Mouse (Mus musculus) CD8-positive naive resting alpha-beta T cell, adult 2 months (primary cell): ENCODE results near the gene Olfr1426.
"Not testable (repeated sequence)": the region's sequence is repeated elsewhere in the genome, so short reads cannot be mapped to it uniquely, and the experiment has no call there.

Experiments
- DNase-seq, 2 experiments: peaks; one replicate each; pipeline ENCODE4 v3.0.0; 2022; ENCODE audit warnings: low read depth in 2 of 2, low spot score in 2 of 2

Gene Olfr1426

GRCm38 (mm10) chr19:12091913-12092312 lies at the start of gene Olfr1426:
Olfr1426 (minus strand) TSS chr19:12092013.
- DNase-seq: no peak

DNA sequence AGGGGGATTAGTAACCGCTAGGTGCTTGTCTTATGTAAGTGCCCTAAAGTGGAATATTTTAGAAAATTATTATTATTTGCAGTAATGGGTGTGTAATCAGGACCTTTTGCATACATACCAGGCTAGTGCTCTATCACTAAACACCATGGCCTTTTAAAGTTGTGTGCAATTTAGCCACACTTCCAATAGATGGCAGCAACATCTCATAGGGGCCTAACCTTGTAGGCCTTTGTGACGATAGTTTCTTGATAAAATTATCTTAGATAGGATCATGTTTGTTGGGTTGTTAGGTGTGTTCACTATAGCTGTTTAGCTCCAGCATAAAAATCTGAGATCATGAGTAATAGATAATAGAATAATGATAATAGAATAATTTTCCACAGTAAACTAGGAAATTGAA lies 42.5 kb upstream of the Olfr1426 start:
- DNase-seq: no peak

DNA sequence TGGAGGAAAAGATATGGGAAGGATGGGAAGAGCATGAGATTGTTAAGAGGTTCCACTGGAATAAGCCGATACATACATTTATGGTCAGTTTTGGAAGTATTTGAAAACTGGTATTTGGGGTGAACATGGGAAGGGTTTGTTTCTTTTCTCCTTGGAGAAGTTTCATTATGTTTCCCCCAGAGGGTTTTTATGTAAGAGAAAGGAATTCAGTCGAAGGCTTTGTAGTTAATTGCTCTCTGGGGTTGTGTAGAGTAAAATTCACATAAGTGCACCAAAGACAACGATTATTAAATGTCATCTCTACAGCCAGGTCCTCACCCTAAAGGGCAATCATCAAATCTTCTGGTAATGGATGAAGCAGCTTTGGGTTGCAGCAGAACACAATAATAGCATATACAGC lies 31.3 kb upstream of the Olfr1426 start, which contains the start of gene Olfr76:
Gene Olfr76 (minus strand): TSS at position 101 of the 400 bp plus-strand sequence.
- DNase-seq: no peak

GRCm38 (mm10) chr19:12116464-12116863 lies 24.7 kb upstream of the Olfr1426 start:
- DNase-seq: no peak

DNA sequence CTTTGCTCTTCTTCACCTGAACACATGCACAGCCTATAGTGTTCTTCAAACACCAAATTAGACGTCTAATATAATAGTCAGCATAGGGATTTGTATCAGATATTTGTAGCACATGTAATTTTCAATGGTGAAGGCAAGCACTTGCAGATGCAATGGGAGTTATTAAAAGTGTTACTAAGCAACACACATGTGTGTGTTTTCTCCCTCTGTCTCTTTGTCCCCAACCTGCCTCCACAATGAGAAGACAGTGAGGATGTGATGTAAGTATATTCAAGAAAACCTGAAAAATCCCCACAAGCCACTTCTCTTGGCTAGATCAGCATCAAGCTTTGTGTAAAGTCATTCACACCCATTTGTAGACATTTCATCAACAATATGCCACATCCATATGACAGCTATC lies 24.0 kb upstream of the Olfr1426 start, which contains the start of gene Olfr1428:
Gene Olfr1428 (minus strand): TSS at position 101 of the 400 bp plus-strand sequence.
- no peak for DNase-seq

GRCm38 (mm10) chr19:12113807-12114206 lies 22.0 kb upstream of the Olfr1426 start:
- no peak for DNase-seq

DNA sequence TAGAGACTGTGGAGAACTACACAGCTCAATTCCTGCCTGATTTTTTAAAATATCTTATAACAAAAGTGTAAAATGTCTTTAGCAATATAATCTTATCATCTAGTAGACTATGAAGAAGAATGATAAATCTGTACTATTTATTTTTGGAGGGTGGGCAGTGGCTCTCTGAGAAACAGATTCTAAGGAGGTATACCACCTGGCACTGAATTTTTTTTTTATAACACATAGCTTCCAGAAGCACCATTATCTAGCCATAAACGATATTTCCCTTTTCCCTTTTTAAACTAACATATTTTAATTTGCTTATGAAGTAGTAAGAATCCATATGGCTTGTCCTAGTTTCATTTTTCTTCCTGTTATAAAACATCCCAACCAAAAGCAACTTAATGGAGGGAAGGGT lies 12.7 kb upstream of the Olfr1426 start:
- no peak for DNase-seq

GRCm38 (mm10) chr19:12103234-12103633 lies 11.4 kb upstream of the Olfr1426 start, which contains the start of gene Olfr1427:
Olfr1427 (minus strand) TSS chr19:12103334.
- DNase-seq: no peak

- DNase-seq: not testable (repeated sequence)
Measured at GRCm38 (mm10) chr19:12077631-12078030, 14.2 kb downstream of the Olfr1426 start, which contains the start of gene Olfr1425. Olfr1425 (minus strand) TSS chr19:12077731.

DNA sequence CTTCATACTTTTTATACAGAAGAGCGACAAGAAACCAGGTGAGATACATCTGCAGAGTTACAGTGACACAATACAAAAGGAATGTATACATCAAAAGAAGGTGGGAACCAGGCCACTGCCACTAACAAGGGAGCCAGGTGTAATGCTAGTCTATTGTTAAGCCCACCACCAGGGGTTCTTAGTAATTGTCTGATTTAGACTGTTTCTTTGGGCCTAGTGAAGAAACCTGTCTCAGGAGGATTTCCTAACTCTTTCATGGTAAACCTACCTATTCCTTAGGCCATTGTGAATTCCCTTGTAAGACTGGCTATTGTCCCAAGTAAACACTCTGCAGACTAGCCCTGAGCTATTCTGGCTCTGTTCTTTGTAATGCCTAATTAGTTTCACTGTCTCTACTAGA lies 22.3 kb downstream of the Olfr1426 start:
- not testable (repeated sequence) for DNase-seq

GRCm38 (mm10) chr19:12067806-12068205 lies 24.0 kb downstream of the Olfr1426 start:
- DNase-seq: not testable (repeated sequence)

DNA sequence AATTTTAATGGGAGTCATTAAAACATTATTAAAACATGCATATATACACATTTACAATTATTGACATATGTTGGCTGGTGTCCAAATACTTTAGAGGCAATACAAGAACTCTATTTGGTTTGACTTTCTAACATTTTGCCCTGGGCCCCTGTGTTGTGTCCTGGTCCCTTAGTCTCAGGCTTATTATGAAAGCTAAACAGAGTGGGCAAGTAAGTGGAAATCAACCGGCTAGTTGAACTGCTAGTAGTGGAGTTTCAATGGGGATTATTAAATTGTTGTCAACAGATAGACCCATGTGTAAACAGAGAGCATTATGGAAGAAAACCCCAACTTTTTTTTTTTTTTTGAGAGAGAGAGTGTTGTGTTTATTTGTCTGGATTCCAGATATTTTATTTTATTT lies 29.2 kb downstream of the Olfr1426 start, which contains the start of gene Olfr1424:
Gene Olfr1424 (minus strand): TSS at position 101 of the 400 bp plus-strand sequence.
- DNase-seq: not testable (repeated sequence)

- DNase-seq: no peak
Measured at GRCm38 (mm10) chr19:12043163-12043562, 48.6 kb downstream of the Olfr1426 start.

GRCm38 (mm10) chr19:12041217-12041616 lies 50.6 kb downstream of the Olfr1426 start, which contains the start of gene Olfr1423:
Olfr1423 (minus strand) TSS chr19:12041317.
- DNase-seq: no peak

GRCm38 (mm10) chr19:12037727-12038126 lies 54.1 kb downstream of the Olfr1426 start:
- no peak for DNase-seq
